Mouse (Mus musculus) liver, postnatal 0 days (tissue): ENCODE measurements at regions not wholly inside any gene's neighbourhood (a gene's known extent, or its start where the extent isn't known, plus 50 kb on each side); places are given as distances from the start of the nearest gene placed in this dataset.

Experiments
- CTCF ChIP-seq: sonication (generic); IDR thresholded peaks from 2 replicates; pipeline ENCODE4 v1.5.1; 2016; ENCODE audit warnings: antibody characterized with exemption, low read depth
- EP300 ChIP-seq: IDR thresholded peaks from 2 replicates; pipeline ENCODE4 v1.6.1; 2016; ENCODE audit warnings: antibody characterized with exemption, low read depth, mild to moderate bottlenecking

- TF ChIP-seq CTCF (no peak), EP300 (no peak)
Measured at GRCm38 (mm10) chr6:31284390-31284789, 114.1 kb upstream of the Mkln1 start.
